ENCODE assay signal across 20 mouse cellular contexts in genomic region chr15:102080429-102080828, GRCm38 (mm10). TPM values are rescaled to one million over a fixed set of nuclear protein-coding genes. Genes with fewer than 3 reads are reported as not detected.
DNase-seq lines count a peak whose midpoint lies in the region; ATAC-seq and TF ChIP-seq lines count a peak whose summit lies in the region.
"Had no signal": no experiment of that assay in that cellular context is flagged by ENCODE, and none has a peak within 500 bp of the region (broad histone marks: within the 10 kb centered on the region; RNA-seq: fewer than 3 reads in every experiment).

No protein-coding gene starts in this region.

- no peaks in the 10 kb centered on the region for H3K27me3 ChIP-seq in kidney, adult 2 months (replicated peaks; ENCODE audit: control insufficient read depth, insufficient read depth, low read length)
- H3K27me3 ChIP-seq in midbrain, postnatal 0 days (ENCODE audit: insufficient read depth, low read length) = no peaks in the 10 kb centered on the region
- H3K27me3 ChIP-seq in midbrain, embryonic 13.5 days = no peaks in the 10 kb centered on the region
- no peaks in the 10 kb centered on the region for H3K27me3 ChIP-seq in Patski
- H3K27me3 ChIP-seq: embryonic facial prominence, embryonic 12.5 days; forebrain, embryonic 15.5 days; midbrain, embryonic 15.5 days; neural tube, embryonic 15.5 days had no signal

- POLR2A ChIA-PET in Patski (lab: Charles Lee) = interaction anchor here (0.6 kb wide), 1 partner anchor 20 kb away, joined by 3 read pairs; no protein-coding TSS in a partner anchor

- no peak for ATAC-seq in midbrain, postnatal 0 days (ENCODE audit: low FRiP score)
- no peak for ATAC-seq in midbrain, embryonic 13.5 days
- no peak for ATAC-seq in Patski
- ATAC-seq: forebrain, embryonic 15.5 days; midbrain, embryonic 15.5 days had no signal

- no peak for TF ChIP-seq CTCF in kidney, adult 2 months (conservative IDR thresholded peaks at IDR 0.05; ENCODE audit: insufficient read depth, insufficient read length, low read depth, low read length)
- TF ChIP-seq CTCF in midbrain, postnatal 0 days (IDR thresholded peaks at IDR 0.05) = peak; percentile 45
- peak; percentile 42 for TF ChIP-seq CTCF in Patski (IDR thresholded peaks at IDR 0.05)

- H3K9me3 ChIP-seq in midbrain, postnatal 0 days (ENCODE audit: low read length) = no peaks in the 10 kb centered on the region
- no peaks in the 10 kb centered on the region for H3K9me3 ChIP-seq in midbrain, embryonic 13.5 days
- H3K9me3 ChIP-seq: embryonic facial prominence, embryonic 12.5 days; forebrain, embryonic 15.5 days; heart, embryonic 10.5 days; midbrain, embryonic 15.5 days; neural tube, embryonic 15.5 days had no signal

- no peak overlapping the region for H3K4me3 ChIP-seq in kidney, adult 2 months (ENCODE audit: insufficient read depth, low read depth, low read length)
- H3K4me3 ChIP-seq in midbrain, postnatal 0 days (ENCODE audit: low read depth, low read length) = no peak overlapping the region
- no peak overlapping the region for H3K4me3 ChIP-seq in midbrain, embryonic 13.5 days (replicated peaks)
- H3K4me3 ChIP-seq: embryonic facial prominence, embryonic 12.5 days; erythroblast, embryonic 14.5 days; forebrain, embryonic 15.5 days; heart, embryonic 10.5 days; midbrain, embryonic 15.5 days; neural tube, embryonic 15.5 days had no signal

- 37% methylated on average over 2 of the region's 2 CpGs for WGBS in kidney, adult 2 months
- WGBS in midbrain, postnatal 0 days = 67% methylated on average over 2 of the region's 2 CpGs
- WGBS in midbrain, embryonic 13.5 days = 73% methylated on average over 2 of the region's 2 CpGs

- in situ Hi-C loops in Patski (cut with MboI; ENCODE audit: low pct_unique_long_range_greater_than_20kb) = no loop called here

- H3K36me3 ChIP-seq in kidney, adult 2 months (ENCODE audit: control insufficient read depth, insufficient read depth, low read length) = peaks cover 5% of the 10 kb centered on the region; the same call in 1 of the 2 replicates
- peaks cover 12% of the 10 kb centered on the region for H3K36me3 ChIP-seq in midbrain, postnatal 0 days (ENCODE audit: insufficient read depth, low read length)
- peaks cover 29% of the 10 kb centered on the region for H3K36me3 ChIP-seq in midbrain, embryonic 13.5 days

- H3K4me1 ChIP-seq in kidney, adult 2 months (ENCODE audit: control insufficient read depth, insufficient read depth, low read length) = peaks cover 20% of the 10 kb centered on the region
- peaks cover under 1% of the 10 kb centered on the region; the same call in 1 of the 2 replicates for H3K4me1 ChIP-seq in midbrain, postnatal 0 days (ENCODE audit: insufficient read depth, low read length)
- H3K4me1 ChIP-seq in midbrain, embryonic 13.5 days (replicated peaks) = peaks cover 10% of the 10 kb centered on the region

- no peak overlapping the region for H3K4me2 ChIP-seq in midbrain, postnatal 0 days (ENCODE audit: low read depth, low read length, poor library complexity, severe bottlenecking)
- no peak overlapping the region for H3K4me2 ChIP-seq in midbrain, embryonic 13.5 days (replicated peaks)
- H3K4me2 ChIP-seq: embryonic facial prominence, embryonic 12.5 days; forebrain, embryonic 15.5 days; hindbrain, embryonic 14.5 days; liver, embryonic 11.5 days; midbrain, embryonic 15.5 days; neural tube, embryonic 15.5 days had no signal

- H3K9ac ChIP-seq in midbrain, postnatal 0 days (replicated peaks; ENCODE audit: low read length, poor library complexity, severe bottlenecking) = no peak overlapping the region
- H3K9ac ChIP-seq in midbrain, embryonic 13.5 days (replicated peaks) = no peak overlapping the region
- H3K9ac ChIP-seq: embryonic facial prominence, embryonic 12.5 days; forebrain, embryonic 15.5 days; hindbrain, embryonic 14.5 days; midbrain, embryonic 15.5 days; neural tube, embryonic 15.5 days had no signal

- CTCF ChIA-PET in Patski (lab: Charles Lee) = interaction anchor here (1.2 to 4.4 kb wide), 3 partner anchors 11 to 764 kb away, joined by 3 to 19 read pairs (median 4); partner anchors contain the start of gene Tns2

- TF ChIP-seq POLR2A in kidney, adult 2 months (IDR thresholded peaks at IDR 0.05; ENCODE audit: low read depth, low read length) = no peak

- no peak for DNase-seq in kidney, adult 2 months
- no peak for DNase-seq in kidney, postnatal 14 days
- no peak for DNase-seq in midbrain, postnatal 0 days (ENCODE audit: low spot score)
- DNase-seq in Patski (ENCODE audit: low read depth, low spot score) = no peak
- DNase-seq in adrenal gland, postnatal 14 days = no peak
- no peak for DNase-seq in ovary, adult 18-20 months (ENCODE audit: low spot score)
- DNase-seq: cerebellum, adult 9-11 months; gastrocnemius, postnatal 36 days; heart, postnatal 10 days; kidney, adult 11 months; thymus, postnatal 14 days had no signal

- peak overlapping the region; percentile 28; the same call in 1 of the 2 replicates for H3K27ac ChIP-seq in kidney, adult 2 months (ENCODE audit: insufficient read depth, low read depth, low read length)
- no peak overlapping the region for H3K27ac ChIP-seq in midbrain, postnatal 0 days (ENCODE audit: low read depth, low read length)
- no peak overlapping the region for H3K27ac ChIP-seq in midbrain, embryonic 13.5 days
- H3K27ac ChIP-seq: embryonic facial prominence, embryonic 12.5 days; forebrain, embryonic 15.5 days; heart, embryonic 10.5 days; hindbrain, embryonic 14.5 days; midbrain, embryonic 15.5 days; neural tube, embryonic 15.5 days had no signal

RNA-seq across cellular contexts. Expression of gene Eif4b, which starts 6.9 kb away (rescaled TPM):
- polyA plus RNA-seq in kidney, adult 2 months (2012; rRNA removed) = 92.1 and 124 TPM in 2 replicates
- total RNA-seq in midbrain, postnatal 0 days (2014; rRNA removed) = 161 and 169 TPM in 2 replicates
- polyA plus RNA-seq in midbrain, postnatal 0 days (2015; fragmentation: Nextera tagmentation; extraction: Ambion mirVana) = 65.8 and 68.2 TPM in 2 replicates
- 89.9 and 91.2 TPM in 2 replicates for polyA plus RNA-seq in midbrain, embryonic 13.5 days (2015; fragmentation: Nextera tagmentation; extraction: Ambion mirVana)
- 237 TPM for polyA plus RNA-seq in Patski (2021)
- total RNA-seq in adrenal gland, postnatal 14 days (2021) = 224 and 250 TPM in 2 replicates

RNA-seq across cellular contexts. Expression of gene Tns2, which starts 19.8 kb away (rescaled TPM):
- polyA plus RNA-seq in kidney, adult 2 months (2012; rRNA removed) = 124 and 143 TPM in 2 replicates
- 18.1 and 20.4 TPM in 2 replicates for total RNA-seq in midbrain, postnatal 0 days (2014; rRNA removed)
- 5.1 and 6.3 TPM in 2 replicates for polyA plus RNA-seq in midbrain, postnatal 0 days (2015; fragmentation: Nextera tagmentation; extraction: Ambion mirVana)
- 6.1 and 6.9 TPM in 2 replicates for polyA plus RNA-seq in midbrain, embryonic 13.5 days (2015; fragmentation: Nextera tagmentation; extraction: Ambion mirVana)
- 53.6 TPM for polyA plus RNA-seq in Patski (2021)
- 83.0 and 121 TPM in 2 replicates for total RNA-seq in adrenal gland, postnatal 14 days (2021)

RNA-seq across cellular contexts. Expression of gene Krt18, which starts 52.4 kb away (rescaled TPM):
- 20.7 and 25.0 TPM in 2 replicates for polyA plus RNA-seq in kidney, adult 2 months (2012; rRNA removed)
- total RNA-seq in midbrain, postnatal 0 days (2014; rRNA removed) = 0.99 and 1.7 TPM in 2 replicates
- 1.8 and 2.1 TPM in 2 replicates for polyA plus RNA-seq in midbrain, postnatal 0 days (2015; fragmentation: Nextera tagmentation; extraction: Ambion mirVana)
- 1.2 and 2.5 TPM in 2 replicates for polyA plus RNA-seq in midbrain, embryonic 13.5 days (2015; fragmentation: Nextera tagmentation; extraction: Ambion mirVana)
- 24.8 TPM for polyA plus RNA-seq in Patski (2021)
- total RNA-seq in adrenal gland, postnatal 14 days (2021) = 2.4 and 11.6 TPM in 2 replicates

RNA-seq across cellular contexts. Expression of gene Spryd3, which starts 55.6 kb away (rescaled TPM):
- 29.7 and 30.1 TPM in 2 replicates for polyA plus RNA-seq in kidney, adult 2 months (2012; rRNA removed)
- total RNA-seq in midbrain, postnatal 0 days (2014; rRNA removed) = 120 and 134 TPM in 2 replicates
- polyA plus RNA-seq in midbrain, postnatal 0 days (2015; fragmentation: Nextera tagmentation; extraction: Ambion mirVana) = 118 and 120 TPM in 2 replicates
- polyA plus RNA-seq in midbrain, embryonic 13.5 days (2015; fragmentation: Nextera tagmentation; extraction: Ambion mirVana) = 38.0 and 38.5 TPM in 2 replicates
- 47.4 TPM for polyA plus RNA-seq in Patski (2021)
- total RNA-seq in adrenal gland, postnatal 14 days (2021) = 23.3 and 30.8 TPM in 2 replicates
